Mouse (Mus musculus): ENCODE data around the gene Pan3.

The Pan3 gene

GRCm38 (mm10) chr5:147432927-147433326 is 3.0 kb downstream of the Pan3 start:
- no peak for DNase-seq

- peak; percentile 97 for DNase-seq
Observed at GRCm38 (mm10) chr5:147435224-147435623, 5.3 kb downstream of the Pan3 start.

GRCm38 (mm10) chr5:147435751-147436150 is 5.8 kb downstream of the Pan3 start:
- DNase-seq: no peak

- no peak for DNase-seq
Observed at GRCm38 (mm10) chr5:147436491-147436890, 6.5 kb downstream of the Pan3 start.

- no peak for DNase-seq
Observed at GRCm38 (mm10) chr5:147440996-147441507, 11.1 kb downstream of the Pan3 start.

- DNase-seq: no peak
Observed at GRCm38 (mm10) chr5:147441979-147442378, 12.0 kb downstream of the Pan3 start.

GRCm38 (mm10) chr5:147442741-147443140 is 12.8 kb downstream of the Pan3 start:
- no peak for DNase-seq

- no peak for DNase-seq
Observed at GRCm38 (mm10) chr5:147444298-147444697, 14.3 kb downstream of the Pan3 start.

GRCm38 (mm10) chr5:147444757-147445156 is 14.8 kb downstream of the Pan3 start:
- DNase-seq: no peak

- DNase-seq: no peak
Observed at GRCm38 (mm10) chr5:147445252-147445651, 15.3 kb downstream of the Pan3 start.

- no peak for DNase-seq
Observed at GRCm38 (mm10) chr5:147448526-147448925, 18.6 kb downstream of the Pan3 start.

- no peak for DNase-seq
Observed at GRCm38 (mm10) chr5:147448933-147449332, 19.0 kb downstream of the Pan3 start.

- no peak for DNase-seq
Observed at GRCm38 (mm10) chr5:147456491-147456890, 26.5 kb downstream of the Pan3 start.

GRCm38 (mm10) chr5:147459821-147460567 is 30.0 kb downstream of the Pan3 start:
- no peak for DNase-seq

- DNase-seq: no peak
Observed at GRCm38 (mm10) chr5:147463251-147463650, 33.3 kb downstream of the Pan3 start.

GRCm38 (mm10) chr5:147466361-147466760 is 36.4 kb downstream of the Pan3 start:
- DNase-seq: no peak

GRCm38 (mm10) chr5:147471163-147471562 is 41.2 kb downstream of the Pan3 start:
- no peak for DNase-seq

GRCm38 (mm10) chr5:147473071-147473470 is 43.1 kb downstream of the Pan3 start:
- DNase-seq: no peak

- DNase-seq: no peak
Observed at GRCm38 (mm10) chr5:147473856-147474255, 43.9 kb downstream of the Pan3 start.

GRCm38 (mm10) chr5:147476109-147476508 is 46.1 kb downstream of the Pan3 start:
- DNase-seq: no peak

- no peak for DNase-seq
Observed at GRCm38 (mm10) chr5:147477106-147477505, 47.1 kb downstream of the Pan3 start.

- peak; percentile 20 for DNase-seq
Observed at GRCm38 (mm10) chr5:147479341-147479740, 49.4 kb downstream of the Pan3 start.

- no peak for DNase-seq
Observed at GRCm38 (mm10) chr5:147484142-147484541, 54.2 kb downstream of the Pan3 start.

- DNase-seq: no peak
Observed at GRCm38 (mm10) chr5:147489226-147489625, 59.3 kb downstream of the Pan3 start.

GRCm38 (mm10) chr5:147490907-147491306 is 60.9 kb downstream of the Pan3 start:
- DNase-seq: no peak
